Mouse (Mus musculus): Measurements from ENCODE around the gene Ifit1bl2. TPM values are rescaled to one million over a fixed set of nuclear protein-coding genes. Genes with fewer than 3 reads are reported as not detected.

Gene Ifit1bl2
- polyA plus RNA-seq (2015; fragmentation: Nextera tagmentation; extraction: Ambion mirVana): 0.07 and 0.21 TPM in 2 replicates

GRCm38 (mm10) chr19:34640623-34641022 lies at the start of gene Ifit1bl2, which contains the start of gene Ifit1:
Gene Ifit1bl2, minus strand, starts transcription at chr19:34640743.
Gene Ifit1, plus strand, starts transcription at chr19:34640871.
- H3K9ac ChIP-seq: peak within 1 kb of the TSS; percentile 35; the same call in 1 of the 2 replicates
- no peaks in the 10 kb centered on the region for H3K36me3 ChIP-seq (replicated peaks)
- H3K27me3 ChIP-seq: peaks cover 15% of the 10 kb centered on the region; the same call in 1 of the 2 replicates
- H3K27ac ChIP-seq (replicated peaks): no peak within 1 kb of the TSS
- H3K4me1 ChIP-seq (replicated peaks): peaks cover 17% of the 10 kb centered on the region
- WGBS (ENCODE audit: insufficient replicate concordance): 31% methylated on average over 4 of the region's 4 CpGs
- peak; percentile 10; the same call in 1 of the 2 replicates for ATAC-seq (ENCODE audit: insufficient read depth)
- peak within 1 kb of the TSS; percentile 26; the same call in 1 of the 2 replicates for H3K4me3 ChIP-seq (replicated peaks)
- H3K4me2 ChIP-seq: peak within 1 kb of the TSS; percentile 46
- H3K9me3 ChIP-seq (replicated peaks): no peaks in the 10 kb centered on the region

- whole genome bisulfite sequencing (ENCODE audit: insufficient replicate concordance): 86% methylated on average over 1 of the region's 1 CpGs
- no peak overlapping the region for H3K9ac ChIP-seq
- H3K4me2 ChIP-seq: no peak overlapping the region
- no peaks in the 10 kb centered on the region for H3K4me1 ChIP-seq (replicated peaks)
- no peaks in the 10 kb centered on the region for H3K9me3 ChIP-seq (replicated peaks)
- no peak overlapping the region for H3K4me3 ChIP-seq (replicated peaks)
- ATAC-seq (ENCODE audit: insufficient read depth): no peak
- no peaks in the 10 kb centered on the region for H3K27me3 ChIP-seq
- no peak overlapping the region for H3K27ac ChIP-seq (replicated peaks)
- no peaks in the 10 kb centered on the region for H3K36me3 ChIP-seq (replicated peaks)
Observed at GRCm38 (mm10) chr19:34685530-34685929, 45.0 kb upstream of the Ifit1bl2 start.

GRCm38 (mm10) chr19:34684857-34685256 lies 44.3 kb upstream of the Ifit1bl2 start:
- Histone ChIP-seq H3K36me3 (replicated peaks) (no peaks in the 10 kb centered on the region), H3K4me2 (no peak overlapping the region), H3K4me3 (replicated peaks) (no peak overlapping the region), H3K9me3 (replicated peaks) (no peaks in the 10 kb centered on the region), H3K27ac (replicated peaks) (no peak overlapping the region), H3K27me3 (no peaks in the 10 kb centered on the region), H3K4me1 (replicated peaks) (no peaks in the 10 kb centered on the region), H3K9ac (no peak overlapping the region)
- no peak for ATAC-seq (ENCODE audit: insufficient read depth)
- WGBS (ENCODE audit: insufficient replicate concordance): 30% methylated on average over 1 of the region's 1 CpGs

GRCm38 (mm10) chr19:34678428-34678827 lies 37.9 kb upstream of the Ifit1bl2 start:
- no peak for ATAC-seq (ENCODE audit: insufficient read depth)
- Histone ChIP-seq H3K4me2 (no peak overlapping the region), H3K27me3 (no peaks in the 10 kb centered on the region), H3K4me1 (replicated peaks) (no peaks in the 10 kb centered on the region), H3K36me3 (replicated peaks) (no peaks in the 10 kb centered on the region), H3K4me3 (replicated peaks) (no peak overlapping the region), H3K27ac (replicated peaks) (no peak overlapping the region), H3K9ac (no peak overlapping the region), H3K9me3 (replicated peaks) (no peaks in the 10 kb centered on the region)
- WGBS (ENCODE audit: insufficient replicate concordance): 39% methylated on average over 4 of the region's 4 CpGs

GRCm38 (mm10) chr19:34673476-34673875 lies 32.9 kb upstream of the Ifit1bl2 start:
- no peak for ATAC-seq (ENCODE audit: insufficient read depth)
- 41% methylated on average over 7 of the region's 7 CpGs for WGBS (ENCODE audit: insufficient replicate concordance)

DNA sequence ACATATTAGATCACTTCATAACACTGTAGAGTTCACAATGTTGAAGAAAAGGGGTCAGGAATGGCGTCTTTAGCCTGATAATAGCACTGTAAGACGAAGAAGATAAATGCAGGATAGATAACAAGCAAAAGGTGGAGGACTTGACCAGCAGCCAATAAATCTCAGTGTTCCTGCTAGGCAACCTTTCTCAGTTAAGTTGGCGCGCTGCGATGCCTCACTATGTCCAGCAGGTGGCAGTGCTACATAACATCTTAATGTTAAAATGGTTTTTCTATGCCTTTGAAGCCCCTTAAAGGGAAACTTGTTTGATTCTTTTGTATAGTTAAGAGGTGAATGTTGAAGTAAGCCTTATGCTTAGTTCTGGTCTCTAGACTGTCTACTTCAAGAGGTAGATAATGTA lies 25.6 kb upstream of the Ifit1bl2 start:
- no peaks in the 10 kb centered on the region for H3K36me3 ChIP-seq (replicated peaks)
- no peak overlapping the region for H3K27ac ChIP-seq (replicated peaks)
- no peaks in the 10 kb centered on the region for H3K27me3 ChIP-seq
- peaks cover 11% of the 10 kb centered on the region for H3K4me1 ChIP-seq (replicated peaks)
- H3K4me2 ChIP-seq: no peak overlapping the region
- WGBS (ENCODE audit: insufficient replicate concordance): under 1% methylated on average over 5 of the region's 5 CpGs
- no peak overlapping the region for H3K9ac ChIP-seq
- no peak for ATAC-seq (ENCODE audit: insufficient read depth)
- no peaks in the 10 kb centered on the region for H3K9me3 ChIP-seq (replicated peaks)
- H3K4me3 ChIP-seq (replicated peaks): no peak overlapping the region

More at GRCm38 (mm10) chr19:34673476-34673875, 32.9 kb upstream of the Ifit1bl2 start:
- H3K27me3 ChIP-seq: no peaks in the 10 kb centered on the region
- H3K27ac ChIP-seq (replicated peaks): no peak overlapping the region
- no peaks in the 10 kb centered on the region for H3K36me3 ChIP-seq (replicated peaks)
- H3K4me1 ChIP-seq (replicated peaks): no peaks in the 10 kb centered on the region
- no peak overlapping the region for H3K9ac ChIP-seq
- H3K9me3 ChIP-seq (replicated peaks): no peaks in the 10 kb centered on the region
- no peak overlapping the region for H3K4me2 ChIP-seq
- H3K4me3 ChIP-seq (replicated peaks): no peak overlapping the region

- 37% methylated on average over 5 of the region's 5 CpGs for WGBS (ENCODE audit: insufficient replicate concordance)
- Histone ChIP-seq H3K4me1 (replicated peaks) (peaks cover 23% of the 10 kb centered on the region), H3K27me3 (no peaks in the 10 kb centered on the region), H3K4me3 (replicated peaks) (no peak overlapping the region), H3K4me2 (peak overlapping the region; percentile 64), H3K9me3 (replicated peaks) (no peaks in the 10 kb centered on the region), H3K27ac (replicated peaks) (no peak overlapping the region), H3K36me3 (replicated peaks) (no peaks in the 10 kb centered on the region), H3K9ac (no peak overlapping the region)
- ATAC-seq (ENCODE audit: insufficient read depth): peak; percentile 75
Observed at GRCm38 (mm10) chr19:34662740-34663139, 22.2 kb upstream of the Ifit1bl2 start.

DNA sequence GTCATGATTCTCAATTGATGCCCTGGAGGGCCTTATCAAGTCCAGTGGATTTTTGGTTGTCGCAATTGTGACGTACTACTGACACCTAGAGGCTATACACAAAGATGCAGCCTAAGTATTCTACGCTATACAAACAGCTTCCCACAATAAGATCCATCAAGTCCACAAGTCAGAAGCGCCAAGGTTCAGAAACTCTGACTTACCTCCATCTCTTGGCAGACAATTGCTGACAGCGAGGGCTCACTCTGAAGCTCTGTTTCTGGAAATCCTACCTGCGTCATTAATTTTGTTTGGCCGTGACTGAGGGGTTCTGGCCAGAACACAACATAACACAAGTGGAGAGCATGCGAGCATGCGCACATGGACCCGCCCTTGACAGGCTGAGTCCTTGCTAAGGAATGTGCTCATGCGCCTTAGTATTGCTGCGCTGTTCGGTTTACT lies 21.5 kb upstream of the Ifit1bl2 start:
- Histone ChIP-seq H3K4me1 (replicated peaks) (peaks cover 28% of the 10 kb centered on the region), H3K9ac (peak overlapping the region; percentile 22; the same call in 1 of the 2 replicates), H3K36me3 (replicated peaks) (no peaks in the 10 kb centered on the region), H3K27me3 (no peaks in the 10 kb centered on the region), H3K9me3 (replicated peaks) (no peaks in the 10 kb centered on the region), H3K4me2 (peak overlapping the region; percentile 64), H3K4me3 (replicated peaks) (peak overlapping the region; percentile 43), H3K27ac (replicated peaks) (no peak overlapping the region)
- 14% methylated on average over 13 of the region's 13 CpGs for WGBS (ENCODE audit: insufficient replicate concordance)
- ATAC-seq (ENCODE audit: insufficient read depth): peak; percentile 85

- Histone ChIP-seq H3K4me2 (peak overlapping the region; percentile 48), H3K27me3 (no peaks in the 10 kb centered on the region), H3K36me3 (replicated peaks) (no peaks in the 10 kb centered on the region), H3K27ac (replicated peaks) (peak overlapping the region; percentile 92), H3K9me3 (replicated peaks) (no peaks in the 10 kb centered on the region), H3K9ac (peak overlapping the region; percentile 19; the same call in 1 of the 2 replicates), H3K4me3 (replicated peaks) (0 out of 2 replicates have a peak overlapping the region, but pooled peaks have one; percentile 6), H3K4me1 (replicated peaks) (peaks cover 50% of the 10 kb centered on the region)
- 4% methylated on average over 2 of the region's 2 CpGs for WGBS (ENCODE audit: insufficient replicate concordance)
- ATAC-seq (ENCODE audit: insufficient read depth): peak; percentile 99
Observed at GRCm38 (mm10) chr19:34656511-34657298, 16.2 kb upstream of the Ifit1bl2 start.

- Histone ChIP-seq H3K4me1 (replicated peaks) (peaks cover 50% of the 10 kb centered on the region), H3K4me3 (replicated peaks) (no peak overlapping the region), H3K27ac (replicated peaks) (peak overlapping the region; percentile 92), H3K9me3 (replicated peaks) (no peaks in the 10 kb centered on the region), H3K4me2 (no peak overlapping the region), H3K27me3 (no peaks in the 10 kb centered on the region), H3K9ac (no peak overlapping the region), H3K36me3 (replicated peaks) (no peaks in the 10 kb centered on the region)
- 81% methylated on average over 10 of the region's 10 CpGs for WGBS (ENCODE audit: insufficient replicate concordance)
- no peak for ATAC-seq (ENCODE audit: insufficient read depth)
Observed at GRCm38 (mm10) chr19:34655227-34655805, 14.8 kb upstream of the Ifit1bl2 start.

DNA sequence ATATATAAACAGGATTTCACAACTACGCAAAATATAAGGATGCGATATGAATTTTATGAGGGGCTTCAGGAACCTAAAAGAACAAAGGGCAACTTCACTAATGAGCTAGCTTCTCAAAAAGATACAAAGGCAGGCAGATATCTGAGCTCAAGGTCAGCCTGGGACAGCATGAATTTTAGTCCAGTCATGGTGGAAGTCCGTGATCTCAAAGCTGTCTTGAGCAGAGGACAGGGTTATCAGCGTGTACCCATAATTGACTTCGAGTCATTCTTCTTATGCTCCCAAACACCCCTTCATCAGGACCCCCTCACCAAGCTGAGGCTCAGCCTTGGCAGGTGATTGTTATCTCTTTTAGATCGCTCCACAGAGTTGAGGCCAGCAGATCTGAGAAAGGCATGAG lies 10.5 kb upstream of the Ifit1bl2 start:
- Histone ChIP-seq H3K27ac (replicated peaks) (no peak overlapping the region), H3K9ac (no peak overlapping the region), H3K4me3 (replicated peaks) (no peak overlapping the region), H3K9me3 (replicated peaks) (no peaks in the 10 kb centered on the region), H3K27me3 (no peaks in the 10 kb centered on the region), H3K36me3 (replicated peaks) (no peaks in the 10 kb centered on the region), H3K4me1 (replicated peaks) (peaks cover 23% of the 10 kb centered on the region), H3K4me2 (no peak overlapping the region)
- WGBS (ENCODE audit: insufficient replicate concordance): 53% methylated on average over 6 of the region's 6 CpGs
- ATAC-seq (ENCODE audit: insufficient read depth): no peak
